Mouse (Mus musculus): ENCODE measurements at regions not wholly inside any gene's neighbourhood (a gene's known extent, or its start where the extent isn't known, plus 50 kb on each side); places are given as distances from the start of the nearest gene placed in this dataset.

DNA sequence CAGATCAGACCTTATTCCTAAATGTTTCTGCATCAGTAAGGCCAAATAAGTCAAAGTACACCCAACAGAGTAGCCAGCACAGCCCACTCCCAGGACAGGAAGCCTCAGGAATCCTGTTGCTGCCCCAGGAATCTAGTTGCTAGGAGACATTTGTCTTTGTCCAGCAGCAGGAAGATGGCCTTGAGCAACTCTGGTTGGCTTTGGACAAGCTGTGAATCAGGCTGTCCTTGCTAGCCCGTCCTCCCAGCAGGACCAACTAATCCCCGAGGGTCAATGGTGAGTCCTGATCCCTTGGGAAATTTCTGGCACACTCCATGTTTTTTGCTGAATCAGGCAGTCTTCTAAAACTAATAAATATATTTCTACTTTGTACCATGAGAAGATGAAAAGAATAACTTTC is 317.1 kb downstream of the Mtx2 start:
- no peak for TF ChIP-seq CTCF (IDR thresholded peaks at IDR 0.05; ENCODE audit: low read depth, low read length)
- TF ChIP-seq POLR2A (IDR thresholded peaks at IDR 0.05; ENCODE audit: insufficient read depth, low read length) = no peak
- TF ChIP-seq EP300 (IDR thresholded peaks at IDR 0.05; ENCODE audit: insufficient read depth, low read depth, low read length) = no peak
